Comparison of ENCODE assay signal across 8 mouse cellular contexts in genomic region chr12:116077855-116078366, GRCm38 (mm10). TPM values are rescaled to one million over a fixed set of nuclear protein-coding genes. Genes with fewer than 3 reads are reported as not detected.
DNase-seq lines count a peak whose midpoint lies in the region; ATAC-seq and TF ChIP-seq lines count a peak whose summit lies in the region.

No protein-coding gene starts in this region.

- 2% methylated on average over 24 of the region's 24 CpGs for WGBS in heart, embryonic 13.5 days
- WGBS in hindbrain, embryonic 11.5 days: under 1% methylated on average over 24 of the region's 24 CpGs
- WGBS in midbrain, embryonic 10.5 days: under 1% methylated on average over 24 of the region's 24 CpGs

- peak overlapping the region; percentile 78 for H3K9ac ChIP-seq in heart, embryonic 13.5 days
- H3K9ac ChIP-seq in hindbrain, embryonic 11.5 days (ENCODE audit: low read depth, low read length): peak overlapping the region; percentile 67

- H3K27ac ChIP-seq in heart, embryonic 13.5 days (replicated peaks): no peak overlapping the region
- no peak overlapping the region for H3K27ac ChIP-seq in hindbrain, embryonic 11.5 days (ENCODE audit: low read depth, low read length)
- peak overlapping the region; percentile 88 for H3K27ac ChIP-seq in midbrain, embryonic 10.5 days (replicated peaks)

- TF ChIP-seq CTCF in G1E (IDR thresholded peaks at IDR 0.05; ENCODE audit: low read depth, low read length): no peak

- H3K4me2 ChIP-seq in heart, embryonic 13.5 days: peak overlapping the region; percentile 96
- H3K4me2 ChIP-seq in hindbrain, embryonic 11.5 days (replicated peaks; ENCODE audit: low read depth, low read length): peak overlapping the region; percentile 91

- H3K27me3 ChIP-seq in heart, embryonic 13.5 days (replicated peaks): peaks cover 64% of the 10 kb centered on the region
- H3K27me3 ChIP-seq in G1E (ENCODE audit: insufficient read depth, low read length): no peaks in the 10 kb centered on the region; the same call in 1 of the 2 replicates
- H3K27me3 ChIP-seq in hindbrain, embryonic 11.5 days (ENCODE audit: control insufficient read depth, insufficient read depth, low read length): peaks cover 3% of the 10 kb centered on the region; the same call in 1 of the 2 replicates
- H3K27me3 ChIP-seq in midbrain, embryonic 10.5 days (ENCODE audit: low read depth, poor library complexity, severe bottlenecking): peaks cover 40% of the 10 kb centered on the region

- no peak for DNase-seq in heart, adult 11 months
- DNase-seq in G1E (ENCODE audit: low spot score): no peak
- no peak for DNase-seq in hindbrain, embryonic 11.5 days (ENCODE audit: low spot score)
- no peak for DNase-seq in midbrain, embryonic 10.5 days (ENCODE audit: low spot score)
- DNase-seq in right cerebral cortex, postnatal 25 days: no peak
- DNase-seq in ovary, postnatal 10 days (ENCODE audit: low spot score): no peak
- DNase-seq in frontal cortex, postnatal 25 days (ENCODE audit: low spot score in 2 of 2): no peak

- H3K36me3 ChIP-seq in heart, embryonic 13.5 days: no peaks in the 10 kb centered on the region
- no peaks in the 10 kb centered on the region for H3K36me3 ChIP-seq in G1E (replicated peaks)
- H3K36me3 ChIP-seq in hindbrain, embryonic 11.5 days (ENCODE audit: control insufficient read depth, insufficient read depth, low read length): no peaks in the 10 kb centered on the region
- H3K36me3 ChIP-seq in midbrain, embryonic 10.5 days: no peaks in the 10 kb centered on the region

- ATAC-seq in heart, embryonic 13.5 days (ENCODE audit: extremely low read depth, insufficient number of reproducible peaks, low FRiP score, low TSS enrichment): peak; percentile 29; the same call in 1 of the 2 replicates
- no peak for ATAC-seq in G1E (ENCODE audit: extremely low read depth, insufficient number of reproducible peaks, low FRiP score, poor library complexity, severe bottlenecking)
- peak; percentile 84 for ATAC-seq in hindbrain, embryonic 11.5 days (ENCODE audit: low FRiP score)

- peak overlapping the region; percentile 65 for H3K4me3 ChIP-seq in heart, embryonic 13.5 days
- H3K4me3 ChIP-seq in G1E (ENCODE audit: low read depth, low read length): 0 out of 2 replicates have a peak overlapping the region, but pooled peaks have one; percentile 7
- H3K4me3 ChIP-seq in hindbrain, embryonic 11.5 days (ENCODE audit: low read depth, low read length): peak overlapping the region; percentile 54
- peak overlapping the region; percentile 72 for H3K4me3 ChIP-seq in midbrain, embryonic 10.5 days

- H3K9me3 ChIP-seq in heart, embryonic 13.5 days: no peaks in the 10 kb centered on the region
- peaks cover 7% of the 10 kb centered on the region for H3K9me3 ChIP-seq in G1E (replicated peaks)
- no peaks in the 10 kb centered on the region for H3K9me3 ChIP-seq in hindbrain, embryonic 11.5 days (ENCODE audit: control insufficient read depth, low read length)
- no peaks in the 10 kb centered on the region for H3K9me3 ChIP-seq in midbrain, embryonic 10.5 days (replicated peaks)

- H3K4me1 ChIP-seq in heart, embryonic 13.5 days: peaks cover 10% of the 10 kb centered on the region
- H3K4me1 ChIP-seq in G1E (ENCODE audit: insufficient read depth, low read depth, low read length): no peaks in the 10 kb centered on the region
- no peaks in the 10 kb centered on the region for H3K4me1 ChIP-seq in hindbrain, embryonic 11.5 days (replicated peaks; ENCODE audit: control insufficient read depth, insufficient read depth, low read length)
- peaks cover 17% of the 10 kb centered on the region for H3K4me1 ChIP-seq in midbrain, embryonic 10.5 days

RNA-seq across cellular contexts. Expression of gene Vipr2, which starts 0.4 kb away (rescaled TPM):
- 0.71 and 1.2 TPM in 2 replicates for polyA plus RNA-seq in heart, embryonic 13.5 days (2015; fragmentation: Nextera tagmentation; extraction: Ambion mirVana)
- total RNA-seq in G1E (2014; fragmentation: Nextera tagmentation): not detected in 2 replicates
- total RNA-seq in G1E (2017): 0.16 and 0.17 TPM in 2 replicates
- not detected in 2 replicates for polyA plus RNA-seq in G1E (2012)
- polyA plus RNA-seq in hindbrain, embryonic 11.5 days (2014; fragmentation: Nextera tagmentation; extraction: Ambion mirVana): 1.7 and 2.3 TPM in 2 replicates
- 2.9 and 3.9 TPM in 2 replicates for polyA plus RNA-seq in midbrain, embryonic 10.5 days (2016; fragmentation: Nextera tagmentation; extraction: Ambion mirVana)

RNA-seq across cellular contexts. Expression of gene Zfp386, which starts 30.4 kb away (rescaled TPM):
- polyA plus RNA-seq in heart, embryonic 13.5 days (2015; fragmentation: Nextera tagmentation; extraction: Ambion mirVana): 26.2 and 27.2 TPM in 2 replicates
- total RNA-seq in G1E (2014; fragmentation: Nextera tagmentation) (67.0 and 68.6 TPM in 2 replicates), G1E (2017) (48.8 and 55.8 TPM in 2 replicates)
- 0.83 and 2.1 TPM in 2 replicates for polyA plus RNA-seq in G1E (2012)
- polyA plus RNA-seq in hindbrain, embryonic 11.5 days (2014; fragmentation: Nextera tagmentation; extraction: Ambion mirVana): 70.8 and 71.4 TPM in 2 replicates
- polyA plus RNA-seq in midbrain, embryonic 10.5 days (2016; fragmentation: Nextera tagmentation; extraction: Ambion mirVana): 65.2 and 69.8 TPM in 2 replicates

Comparison
In these comparisons a context has a peak if more than half of its experiments do, and no peak if none do; other contexts are left out.
1. H3K4me3 ChIP-seq: peak in every context shown above with its lines; median percentile 72 in midbrain, embryonic 10.5 days; 65 in heart, embryonic 13.5 days; 54 in hindbrain, embryonic 11.5 days; 7 in G1E.